Mouse (Mus musculus) stomach, embryonic 16.5 days (tissue): ENCODE measurements around the gene Cd7. TPM values are rescaled to one million over a fixed set of nuclear protein-coding genes. Genes with fewer than 3 reads are reported as not detected.

ENCODE experiments used
- ATAC-seq: fragments of 200-750 bp; cut with Nextera tagmentation; 2 replicates; pipeline ENCODE4 v1.8.0; 2017; ENCODE audit warnings: moderate number of reproducible peaks, moderate TSS enrichment; ENCODE audit not compliant: insufficient read depth, low FRiP score
- H3K27ac ChIP-seq: fragments of 300-500 bp; sonication (generic); 2 replicates; pipeline ENCODE4 v1.5.1; 2014; ENCODE audit warnings: low read length
- H3K27me3 ChIP-seq: fragments of 300-500 bp; sonication (generic); 2 replicates; pipeline ENCODE4 v1.6.1; 2014; ENCODE audit warnings: low read length, control low read depth, mixed read lengths; ENCODE audit not compliant: control insufficient read depth, insufficient read depth
- H3K36me3 ChIP-seq: fragments of 300-500 bp; sonication (generic); 2 replicates; pipeline ENCODE4 v1.6.1; 2014; ENCODE audit warnings: low read length; ENCODE audit not compliant: control insufficient read depth, insufficient read depth
- H3K4me1 ChIP-seq: fragments of 300-500 bp; sonication (generic); 2 replicates; pipeline ENCODE4 v1.6.1; 2014; ENCODE audit warnings: low read length, control low read depth, mixed read lengths; ENCODE audit not compliant: control insufficient read depth, insufficient read depth
- H3K4me2 ChIP-seq: fragments of 300-500 bp; sonication (generic); 2 replicates; pipeline ENCODE4 v1.6.1; 2014; ENCODE audit warnings: low read depth, low read length, mixed read lengths
- H3K4me3 ChIP-seq: fragments of 300-500 bp; sonication (generic); replicated peaks from 2 replicates; pipeline ENCODE4 v1.5.1; 2014; ENCODE audit warnings: mild to moderate bottlenecking, low read length
- H3K9ac ChIP-seq: fragments of 300-500 bp; sonication (generic); 2 replicates; pipeline ENCODE4 v1.6.1; 2014; ENCODE audit warnings: low read length
- H3K9me3 ChIP-seq: fragments of 300-500 bp; sonication (generic); replicated peaks from 2 replicates; pipeline ENCODE4 v1.6.1; 2016; ENCODE audit warnings: low read length, control low read depth; ENCODE audit not compliant: control insufficient read depth
- WGBS: fragments of 180-500 bp; shearing (Covaris S2); extraction: QIAGEN DNeasy Blood & Tissue Kit; methylation state at CpG from one replicate; pipeline ENCODE4 v1.1.7; 2014; 5-methylcytosine and 5-hydroxymethylcytosine counted together
- polyA plus RNA-seq: library from polyadenylated mRNA; unstranded; fragments of >200 nt; fragmentation: Nextera tagmentation; extraction: Ambion mirVana; gene quantifications from 2 replicates; pipeline ENCODE4 v1.2.1, GENCODE M21; 2015

Cd7 gene
- polyA plus RNA-seq, 1 experiment from 2014 or later, result 2.2 TPM

GRCm38 (mm10) chr11:120991791-120992190 is 47.4 kb downstream of the Cd7 start:
- H3K4me1 ChIP-seq, result peaks cover 22% of the 10 kb centered on the region
- peak overlapping the region; percentile 93 for H3K4me2 ChIP-seq
- 54% methylated on average over 3 of the region's 3 CpGs for WGBS
- peak overlapping the region; percentile 94 for H3K27ac ChIP-seq
- peak overlapping the region; percentile 67 for H3K9ac ChIP-seq
- H3K9me3 ChIP-seq, result no peaks in the 10 kb centered on the region
- no peak for ATAC-seq
- no peaks in the 10 kb centered on the region for H3K27me3 ChIP-seq
- peak overlapping the region; percentile 99 for H3K4me3 ChIP-seq
- H3K36me3 ChIP-seq, result no peaks in the 10 kb centered on the region

- H3K9ac ChIP-seq, result peak within 1 kb of the TSS; percentile 97
- peak; percentile 93 for ATAC-seq
- no peaks in the 10 kb centered on the region for H3K9me3 ChIP-seq
Measured at GRCm38 (mm10) chr11:120990951-120991526, 48.2 kb downstream of the Cd7 start, which contains the start of gene Csnk1d. Gene Csnk1d (minus strand): TSS chr11:120991330.

GRCm38 (mm10) chr11:120990126-120990781 is 49.0 kb downstream of the Cd7 start:
- H3K4me2 ChIP-seq, result peak overlapping the region; percentile 93
- H3K4me1 ChIP-seq, result peaks cover 27% of the 10 kb centered on the region
- ATAC-seq, result peak; percentile 44; the same call in 1 of the 2 replicates
- H3K4me3 ChIP-seq, result peak overlapping the region; percentile 99
- peak overlapping the region; percentile 97 for H3K9ac ChIP-seq
- under 1% methylated on average over 21 of the region's 35 CpGs for WGBS
- peak overlapping the region; percentile 94 for H3K27ac ChIP-seq
- H3K27me3 ChIP-seq, result no peaks in the 10 kb centered on the region
- no peaks in the 10 kb centered on the region for H3K36me3 ChIP-seq
- no peaks in the 10 kb centered on the region for H3K9me3 ChIP-seq

More at GRCm38 (mm10) chr11:120990951-120991526, 48.2 kb downstream of the Cd7 start, which contains the start of gene Csnk1d:
- peaks cover 22% of the 10 kb centered on the region for H3K4me1 ChIP-seq
- WGBS, result 0% methylated on average over 59 of the region's 59 CpGs
- H3K4me2 ChIP-seq, result peak within 1 kb of the TSS; percentile 93
- H3K27me3 ChIP-seq, result no peaks in the 10 kb centered on the region
- peak within 1 kb of the TSS; percentile 94 for H3K27ac ChIP-seq
- H3K36me3 ChIP-seq, result no peaks in the 10 kb centered on the region
- H3K4me3 ChIP-seq, result peak within 1 kb of the TSS; percentile 99

- Histone ChIP-seq H3K27ac (peak overlapping the region; percentile 94), H3K9me3 (no peaks in the 10 kb centered on the region), H3K4me2 (peak overlapping the region; percentile 93), H3K27me3 (no peaks in the 10 kb centered on the region), H3K9ac (peak overlapping the region; percentile 97), H3K4me3 (peak overlapping the region; percentile 99), H3K36me3 (no peaks in the 10 kb centered on the region), H3K4me1 (peaks cover 31% of the 10 kb centered on the region)
- no peak for ATAC-seq
- 10% methylated on average over 1 of the region's 1 CpGs for WGBS
Measured at GRCm38 (mm10) chr11:120989523-120989922, 49.7 kb downstream of the Cd7 start.

GRCm38 (mm10) chr11:120988410-120988809 is 50.8 kb downstream of the Cd7 start:
- H3K4me3 ChIP-seq, result no peak overlapping the region
- H3K9ac ChIP-seq, result peak overlapping the region; percentile 21; the same call in 1 of the 2 replicates
- peak overlapping the region; percentile 93 for H3K4me2 ChIP-seq
- no peaks in the 10 kb centered on the region for H3K27me3 ChIP-seq
- H3K27ac ChIP-seq, result no peak overlapping the region
- ATAC-seq, result no peak
- no peaks in the 10 kb centered on the region for H3K9me3 ChIP-seq
- peaks cover 33% of the 10 kb centered on the region for H3K4me1 ChIP-seq
- 63% methylated on average over 4 of the region's 4 CpGs for WGBS
- no peaks in the 10 kb centered on the region for H3K36me3 ChIP-seq

GRCm38 (mm10) chr11:120987608-120988007 is 51.6 kb downstream of the Cd7 start:
- no peak for ATAC-seq
- Histone ChIP-seq H3K9ac (no peak overlapping the region), H3K4me2 (no peak overlapping the region), H3K4me1 (peaks cover 33% of the 10 kb centered on the region), H3K4me3 (no peak overlapping the region), H3K27me3 (no peaks in the 10 kb centered on the region), H3K27ac (no peak overlapping the region), H3K36me3 (0 out of 2 replicates have a peak, but pooled peaks cover 5% of the 10 kb centered on the region), H3K9me3 (no peaks in the 10 kb centered on the region)
- 78% methylated on average over 3 of the region's 3 CpGs for WGBS

Other genes with a start within 250 kb of the Cd7 start
- gene Dus1l, start 243.0 kb downstream of the Cd7 start, polyA plus RNA-seq, result 60.6 and 69.3 TPM in 2 replicates
- 51.9 and 55.3 TPM in 2 replicates for gene Fasn, start 214.9 kb downstream of the Cd7 start, polyA plus RNA-seq
- 5.2 and 5.3 TPM in 2 replicates for gene Ccdc57, start 106.5 kb downstream of the Cd7 start, polyA plus RNA-seq
- gene Slc16a3, start 90.9 kb downstream of the Cd7 start, polyA plus RNA-seq, result 53.5 and 64.3 TPM in 2 replicates
- 104 and 114 TPM in 2 replicates for gene Csnk1d, start 48.1 kb downstream of the Cd7 start, polyA plus RNA-seq
- gene Sectm1b, start 24.2 kb upstream of the Cd7 start, polyA plus RNA-seq, result 3.1 and 5.2 TPM in 2 replicates
- 0.99 and 1.3 TPM in 2 replicates for gene Sectm1a, start 41.8 kb upstream of the Cd7 start, polyA plus RNA-seq
- gene Tex19.2, start 79.3 kb upstream of the Cd7 start, polyA plus RNA-seq, result not detected in 2 replicates
- gene Tex19.1, start 106.7 kb upstream of the Cd7 start, polyA plus RNA-seq, result 0.12 TPM in 1 of 2 replicates, not detected in the other
- 0.08 TPM in 1 of 2 replicates, not detected in the other for gene Uts2r, start 120.9 kb upstream of the Cd7 start, polyA plus RNA-seq
- 8.5 and 9.4 TPM in 2 replicates for gene Hexdc, start 165.0 kb upstream of the Cd7 start, polyA plus RNA-seq
- 29.4 and 30.4 TPM in 2 replicates for gene Ogfod3, start 165.3 kb upstream of the Cd7 start, polyA plus RNA-seq
- gene Cybc1, start 189.9 kb upstream of the Cd7 start, polyA plus RNA-seq, result 37.9 and 44.2 TPM in 2 replicates
- 52.8 and 65.6 TPM in 2 replicates for gene Narf, start 197.8 kb upstream of the Cd7 start, polyA plus RNA-seq
- gene Foxk2, start 220.6 kb upstream of the Cd7 start, polyA plus RNA-seq, result 6.1 and 6.6 TPM in 2 replicates